Mouse (Mus musculus): ENCODE results near the gene Tstd3. TPM values are rescaled to one million over a fixed set of nuclear protein-coding genes. Genes with fewer than 3 reads are reported as not detected.

The Tstd3 gene
- total RNA-seq (2021) = 10 to 100 TPM; 17.9 to 18.6 TPM
- long read RNA-seq, experiment 1, transcript Tstd3-201 (4 exons, 1,588 nt) = major isoform, 32 of 37 reads
- long read RNA-seq, experiment 1, partial matches to known transcripts = 2 of 37 reads
- long read RNA-seq, experiment 1, other reads (novel, unspliced or antisense) = 3 of 37 reads
- long read RNA-seq, experiment 2, transcript Tstd3-201 (4 exons, 1,588 nt) = major isoform, 19 of 21 reads
- long read RNA-seq, experiment 2, partial matches to known transcripts = 0 of 21 reads
- long read RNA-seq, experiment 2, other reads (novel, unspliced or antisense) = 2 of 21 reads

GRCm38 (mm10) chr4:21766863-21767304 lies at the start of gene Tstd3, which contains the start of gene Usp45:
Gene Tstd3, minus strand, starts transcription at chr4:21767212.
Gene Usp45, plus strand, starts transcription at chr4:21767156.
- intact Hi-C loops (cut with DNase I) = no loop called here

GRCm38 (mm10) chr4:21814029-21814428 lies 47.0 kb upstream of the Tstd3 start:
- DNase-seq (ENCODE audit: low spot score in 2 of 2) = peak; percentile 54 to 58
- intact Hi-C loops (cut with DNase I) = loop anchor here (5.0 to 10.0 kb wide), 2 partner anchors 87 to 379 kb away; partner anchors contain the start of gene Ccnc

More at GRCm38 (mm10) chr4:21766863-21767304, at the start of gene Tstd3, which contains the start of gene Usp45:
- DNase-seq (ENCODE audit: low spot score in 2 of 2) = peak; percentile 89 to 90

GRCm38 (mm10) chr4:21812635-21813034 lies 45.6 kb upstream of the Tstd3 start:
- no peak for DNase-seq (ENCODE audit: low spot score in 2 of 2)

GRCm38 (mm10) chr4:21810608-21811007 lies 43.6 kb upstream of the Tstd3 start:
- intact Hi-C loops (cut with DNase I) = loop anchor here (5.0 to 10.0 kb wide), 2 partner anchors 83 to 376 kb away; partner anchors contain the start of gene Ccnc
- DNase-seq (ENCODE audit: low spot score in 2 of 2) = no peak

More at GRCm38 (mm10) chr4:21812635-21813034, 45.6 kb upstream of the Tstd3 start:
- intact Hi-C loops (cut with DNase I) = loop anchor here (5.0 to 10.0 kb wide), 2 partner anchors 85 to 378 kb away; partner anchors contain the start of gene Ccnc

GRCm38 (mm10) chr4:21807204-21807603 lies 40.2 kb upstream of the Tstd3 start:
- DNase-seq (ENCODE audit: low spot score in 2 of 2) = no peak
- intact Hi-C loops (cut with DNase I) = no loop called here

GRCm38 (mm10) chr4:21801620-21802019 lies 34.6 kb upstream of the Tstd3 start:
- intact Hi-C loops (cut with DNase I) = no loop called here
- DNase-seq (ENCODE audit: low spot score in 2 of 2) = no peak

- intact Hi-C loops (cut with DNase I) = no loop called here
- DNase-seq (ENCODE audit: low spot score in 2 of 2) = no peak
Observed at GRCm38 (mm10) chr4:21801013-21801412, 34.0 kb upstream of the Tstd3 start.

- intact Hi-C loops (cut with DNase I) = no loop called here
- no peak for DNase-seq (ENCODE audit: low spot score in 2 of 2)
Observed at GRCm38 (mm10) chr4:21793631-21794030, 26.6 kb upstream of the Tstd3 start.

GRCm38 (mm10) chr4:21789836-21790235 lies 22.8 kb upstream of the Tstd3 start:
- intact Hi-C loops (cut with DNase I) = no loop called here
- DNase-seq (ENCODE audit: low spot score in 2 of 2) = no peak

GRCm38 (mm10) chr4:21788903-21789302 lies 21.9 kb upstream of the Tstd3 start:
- intact Hi-C loops (cut with DNase I) = no loop called here

GRCm38 (mm10) chr4:21786268-21786667 lies 19.3 kb upstream of the Tstd3 start:
- no peak for DNase-seq (ENCODE audit: low spot score in 2 of 2)
- intact Hi-C loops (cut with DNase I) = no loop called here

More at GRCm38 (mm10) chr4:21788903-21789302, 21.9 kb upstream of the Tstd3 start:
- DNase-seq (ENCODE audit: low spot score in 2 of 2) = no peak

GRCm38 (mm10) chr4:21780816-21781726 lies 14.1 kb upstream of the Tstd3 start:
- intact Hi-C loops (cut with DNase I) = no loop called here
- no peak for DNase-seq (ENCODE audit: low spot score in 2 of 2)

GRCm38 (mm10) chr4:21776946-21777265 lies 9.9 kb upstream of the Tstd3 start:
- intact Hi-C loops (cut with DNase I) = no loop called here

GRCm38 (mm10) chr4:21776091-21776945 lies 9.3 kb upstream of the Tstd3 start:
- intact Hi-C loops (cut with DNase I) = no loop called here
- peak; percentile 89 to 90 for DNase-seq (ENCODE audit: low spot score in 2 of 2)

More at GRCm38 (mm10) chr4:21776946-21777265, 9.9 kb upstream of the Tstd3 start:
- no peak for DNase-seq (ENCODE audit: low spot score in 2 of 2)

- intact Hi-C loops (cut with DNase I) = no loop called here
- DNase-seq (ENCODE audit: low spot score in 2 of 2) = no peak
Observed at GRCm38 (mm10) chr4:21772306-21772705, 5.3 kb upstream of the Tstd3 start.

- no peak for DNase-seq (ENCODE audit: low spot score in 2 of 2)
- intact Hi-C loops (cut with DNase I) = no loop called here
Observed at GRCm38 (mm10) chr4:21771064-21771463, 4.1 kb upstream of the Tstd3 start.

- intact Hi-C loops (cut with DNase I) = no loop called here
- DNase-seq (ENCODE audit: low spot score in 2 of 2) = no peak
Observed at GRCm38 (mm10) chr4:21766171-21766862, 695 bp downstream of the Tstd3 start.

- no peak for DNase-seq (ENCODE audit: low spot score in 2 of 2)
- intact Hi-C loops (cut with DNase I) = no loop called here
Observed at GRCm38 (mm10) chr4:21763827-21764226, 3.2 kb downstream of the Tstd3 start.
